Mouse (Mus musculus) fibroblast of lung, adult 2 months (primary cell): ENCODE results near the gene Bpifb1.
A peak's percentile ranks its signal among the peaks of the same experiment; 100 is the strongest.
"Not testable (repeated sequence)": the region's sequence is repeated elsewhere in the genome, so short reads cannot be mapped to it uniquely, and the experiment has no call there.

Experiments
- DNase-seq: peaks from one replicate; pipeline ENCODE4 v3.0.0-alpha.2; 2011; ENCODE audit warnings: low read depth

Bpifb1 gene

DNA sequence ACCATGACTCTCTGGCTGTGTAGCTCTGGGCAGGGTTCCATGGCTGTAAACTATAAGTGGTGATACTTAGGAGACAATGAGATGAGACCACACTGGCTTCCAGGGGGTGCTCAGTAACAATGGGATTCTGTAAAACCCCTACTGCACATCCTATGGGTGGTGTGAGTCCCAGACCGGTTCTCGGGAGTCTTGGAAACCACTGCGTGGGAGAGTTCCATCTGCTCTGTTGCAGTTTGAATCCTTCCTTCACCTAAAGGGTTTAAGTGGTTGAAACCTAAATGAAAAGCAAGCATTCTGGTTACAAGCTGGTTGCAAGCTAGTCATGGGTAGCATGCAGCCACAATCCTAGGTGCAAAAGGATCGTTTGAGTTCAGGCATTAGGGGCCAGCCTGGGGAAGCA, 21.3 kb downstream of the Bpifb1 start:
- DNase-seq: no peak

GRCm38 (mm10) chr2:154215191-154215590, 24.6 kb downstream of the Bpifb1 start:
- peak; percentile 16 for DNase-seq

DNA sequence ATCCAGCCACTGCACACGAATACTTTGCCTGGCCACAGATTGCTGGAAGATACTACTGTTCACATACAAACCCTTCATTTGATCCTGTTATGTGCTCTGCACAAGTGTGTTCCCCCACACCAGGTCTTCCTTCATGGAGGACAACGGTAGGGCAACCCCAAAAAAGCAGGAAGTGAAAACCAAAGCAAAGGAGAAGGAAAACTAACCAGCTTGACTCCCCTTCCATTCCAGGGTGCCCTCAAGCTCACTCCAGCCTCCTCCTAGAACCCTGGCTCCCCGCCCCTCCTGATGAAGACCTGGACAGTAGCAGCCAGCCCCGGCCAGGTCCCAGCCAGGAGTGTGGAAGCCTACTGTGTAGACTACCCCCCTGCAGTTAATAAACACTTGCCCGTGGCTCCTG, 29.3 kb downstream of the Bpifb1 start:
- DNase-seq: no peak

DNA sequence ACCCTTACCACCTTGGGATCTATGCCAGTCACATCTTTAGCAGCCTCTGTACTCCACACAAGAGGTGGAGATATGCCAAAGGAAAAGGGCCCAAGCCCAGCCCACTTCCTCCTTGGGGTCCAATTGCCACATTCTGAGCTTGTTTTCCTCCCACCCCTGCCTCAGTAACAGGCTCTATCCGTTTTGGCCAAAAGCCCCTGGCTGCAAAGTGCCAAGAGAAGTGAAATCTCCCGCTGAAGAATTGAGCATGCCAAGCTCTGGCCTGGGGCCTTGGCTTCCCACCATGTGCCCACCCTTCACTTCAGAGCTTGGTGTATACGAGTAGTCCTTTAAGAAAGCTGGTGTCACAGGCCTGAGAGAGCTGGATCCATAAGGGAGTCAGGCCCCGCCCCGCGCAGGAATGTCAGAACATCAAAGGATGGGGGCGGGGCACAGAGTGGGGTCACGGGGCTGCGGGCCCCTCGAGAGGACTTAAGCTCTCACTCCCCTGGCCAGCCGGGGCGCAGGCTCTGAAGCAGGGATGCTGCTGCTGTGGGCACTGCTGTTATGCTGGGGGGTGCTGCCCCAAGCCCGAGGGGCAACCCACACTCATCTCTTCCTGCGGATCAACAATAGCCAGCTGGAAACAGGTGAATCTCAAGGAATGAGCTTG, 32.8 kb downstream of the Bpifb1 start, which contains the start of gene Bpifb5:
Bpifb5 (plus strand) TSS at position 478 of the 652 bp plus-strand sequence.
- DNase-seq: peak; percentile 6

- no peak for DNase-seq
Observed at GRCm38 (mm10) chr2:154223917-154224273, 33.3 kb downstream of the Bpifb1 start.

- no peak for DNase-seq
Observed at GRCm38 (mm10) chr2:154226991-154227390, 36.4 kb downstream of the Bpifb1 start.

GRCm38 (mm10) chr2:154227830-154228229, 37.2 kb downstream of the Bpifb1 start:
- DNase-seq: no peak

GRCm38 (mm10) chr2:154233426-154233825, 42.8 kb downstream of the Bpifb1 start:
- DNase-seq: no peak

DNA sequence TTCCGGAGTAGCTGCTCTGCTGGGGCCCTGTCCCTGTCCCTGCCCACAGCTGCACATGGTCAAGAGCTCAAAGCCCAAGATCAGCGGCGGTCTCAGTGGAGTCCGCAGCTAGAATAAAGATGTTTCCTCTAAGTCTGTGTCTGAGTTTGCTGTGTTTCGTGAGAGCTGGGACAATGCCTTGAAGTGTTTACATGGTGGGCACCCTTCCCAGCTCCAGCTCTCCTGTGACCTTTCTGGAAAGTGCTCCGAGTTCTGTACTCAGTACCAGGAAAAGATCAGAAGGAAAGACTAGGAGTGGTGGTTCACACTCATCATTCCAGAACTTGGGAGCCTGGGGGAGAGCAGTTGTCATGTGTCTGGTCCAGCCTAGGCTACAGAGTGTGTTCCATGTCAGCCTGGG, 50.2 kb downstream of the Bpifb1 start:
- DNase-seq: no peak

DNA sequence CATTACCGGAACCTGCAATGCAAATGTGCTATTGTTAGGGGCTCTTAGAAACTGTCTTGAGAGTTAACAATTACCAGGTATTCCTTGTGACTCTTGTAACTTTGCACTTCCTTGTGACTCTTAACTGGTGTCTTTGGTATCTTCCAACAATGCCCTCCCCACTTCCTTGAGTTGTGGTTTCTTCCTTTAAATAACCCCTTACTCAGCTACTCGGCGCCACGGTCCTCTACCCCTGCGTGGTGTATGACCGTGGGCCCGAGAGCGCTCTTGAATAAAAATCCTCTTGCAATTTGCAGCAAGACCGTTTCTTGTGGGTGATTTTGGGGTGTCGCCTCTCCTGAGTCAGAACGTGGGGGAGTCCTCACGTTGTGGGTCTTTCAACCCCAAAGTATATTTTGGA, 52.1 kb downstream of the Bpifb1 start:
- not testable (repeated sequence) for DNase-seq

GRCm38 (mm10) chr2:154243356-154244036, 52.9 kb downstream of the Bpifb1 start:
- no peak for DNase-seq

DNA sequence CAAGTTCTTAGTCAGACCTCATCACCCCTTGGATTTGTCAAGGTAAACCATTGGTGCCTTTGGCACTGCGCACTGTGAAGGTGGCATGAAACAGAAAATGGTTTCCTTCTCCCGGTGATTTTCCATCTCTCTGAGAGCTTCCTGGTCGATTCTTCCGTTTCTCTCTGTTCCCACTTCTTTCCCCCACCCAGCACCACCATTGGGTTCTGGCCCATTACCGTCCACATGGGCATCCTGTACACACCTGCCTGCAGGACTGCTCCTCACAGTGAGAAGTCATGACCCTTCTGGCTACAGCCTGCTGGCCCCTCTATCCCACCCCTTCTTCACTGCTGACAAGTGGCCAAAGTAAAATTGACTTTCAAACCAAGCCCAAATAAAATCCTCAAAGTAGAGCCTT, 54.7 kb downstream of the Bpifb1 start:
- DNase-seq: no peak

DNA sequence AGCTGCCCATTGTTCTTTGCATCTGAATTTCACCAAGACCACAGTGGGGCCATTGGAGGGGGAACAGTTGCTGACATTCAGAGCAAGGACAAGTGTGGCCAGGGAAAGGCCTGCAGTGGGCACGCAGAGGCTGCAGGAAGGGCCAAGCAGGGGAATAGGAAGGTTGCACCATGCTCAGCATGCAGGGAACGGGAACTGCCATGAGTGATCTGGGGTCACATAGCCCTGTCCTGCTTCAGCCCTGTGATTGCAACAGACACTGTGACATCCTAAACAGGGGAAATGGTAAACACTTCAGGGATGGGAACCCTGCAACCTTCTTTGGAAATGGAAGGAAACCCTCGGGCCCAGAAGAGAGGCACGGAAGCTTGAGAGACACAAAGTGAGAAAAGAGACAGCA, 64.6 kb downstream of the Bpifb1 start:
- DNase-seq: not testable (repeated sequence)

DNA sequence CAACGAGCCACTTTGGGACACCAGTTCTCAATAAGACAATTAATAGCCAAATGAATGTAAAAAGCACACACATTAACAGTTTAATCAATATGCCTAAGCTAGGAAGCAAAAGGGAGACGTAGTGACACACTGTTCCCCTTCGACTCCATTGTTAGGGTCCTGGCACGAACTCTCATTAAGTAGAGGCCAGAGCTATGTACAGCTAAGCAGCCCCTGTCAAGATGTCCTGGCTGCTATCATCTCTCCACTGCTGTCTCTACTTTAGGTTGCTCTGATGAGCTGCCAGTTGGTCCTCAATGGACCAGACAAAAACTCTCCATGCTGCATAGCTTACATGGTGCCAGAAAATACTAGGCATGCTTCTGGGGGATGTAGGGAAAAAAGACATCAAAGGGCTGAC, 65.2 kb downstream of the Bpifb1 start:
- DNase-seq: no peak

DNA sequence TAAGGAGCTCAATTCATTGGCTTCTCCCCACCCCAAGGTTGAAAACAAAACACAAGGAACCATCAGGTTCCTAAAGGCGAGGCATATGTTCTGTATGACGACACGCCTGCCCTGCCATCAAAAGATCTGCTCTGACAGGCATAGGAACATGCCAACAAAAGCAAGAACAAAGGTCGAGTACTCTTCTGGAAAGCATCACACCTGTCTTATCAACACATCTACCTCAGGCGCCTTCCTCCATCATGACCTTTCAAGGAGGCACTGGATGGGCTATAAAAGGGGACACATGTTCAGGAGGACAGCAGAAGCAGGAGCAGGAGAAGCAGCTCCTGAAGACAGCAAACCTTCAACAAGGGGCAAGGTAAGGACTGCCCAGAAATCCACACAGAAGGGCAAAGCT, 66.9 kb downstream of the Bpifb1 start, which contains the start of gene Bpifb9a:
Bpifb9a (plus strand) TSS at position 301 of the 400 bp plus-strand sequence.
- not testable (repeated sequence) for DNase-seq

DNA sequence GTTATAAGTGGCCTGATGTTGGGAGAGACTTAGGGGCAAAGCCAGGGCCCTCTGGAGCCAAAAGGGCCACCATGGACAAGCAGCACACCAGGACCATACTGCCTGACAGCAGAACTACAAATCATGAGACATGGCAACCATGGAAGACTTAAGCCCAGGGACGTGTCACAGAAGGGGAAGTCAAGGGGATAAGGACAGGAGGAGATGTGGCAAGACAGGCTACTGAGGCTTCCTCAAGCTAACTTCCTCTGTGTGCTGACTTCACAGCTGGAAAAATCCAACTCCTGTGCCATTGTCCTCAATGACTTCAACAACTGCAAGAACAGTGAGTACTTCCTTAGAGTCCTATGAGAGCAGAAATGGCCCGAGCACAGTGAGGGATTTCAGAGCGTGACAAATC, 73.8 kb downstream of the Bpifb1 start:
- DNase-seq: not testable (repeated sequence)
